Mouse (Mus musculus): Measurements from ENCODE around the gene Sez6.
A peak's percentile ranks its signal among the peaks of the same experiment; 100 is the strongest.

- TF ChIP-seq CTCF (conservative IDR thresholded peaks at IDR 0.05; ENCODE audit: low read length) = peak; percentile 71
- no peak for TF ChIP-seq NANOG (IDR thresholded peaks at IDR 0.05; ENCODE audit: borderline replicate concordance, low read length)
- no peak for TF ChIP-seq POU5F1 (IDR thresholded peaks at IDR 0.05; ENCODE audit: borderline replicate concordance, low read length)
Measured at GRCm38 (mm10) chr11:78023607-78024006, 93.0 kb downstream of the Sez6 start.

All from E14TG2a.4 (cell line).